Mouse (Mus musculus) CH12.LX (cell line): ENCODE data around the gene Clba1. TPM values are rescaled to one million over a fixed set of nuclear protein-coding genes. Genes with fewer than 3 reads are reported as not detected.
A peak's percentile ranks its signal among the peaks of the same experiment; 100 is the strongest.

ENCODE experiments used
- DNase-seq: peaks from one replicate; pipeline ENCODE4 v3.0.0-alpha.2; 2013; ENCODE audit errors: extremely low read depth
- H3K27ac ChIP-seq: 2 replicates; pipeline ENCODE4 v1.5.1; 2012; ENCODE audit warnings: low read depth, mild to moderate bottlenecking, control low read depth, moderate library complexity; ENCODE audit not compliant: insufficient read depth
- H3K27me3 ChIP-seq: replicated peaks from 2 replicates; pipeline ENCODE3; 2012; ENCODE audit warnings: inconsistent platforms
- H3K36me3 ChIP-seq, 2 experiments: replicated peaks in 1 of 2; 2 replicates each; pipeline versions ENCODE3 to v1.6.1; 2012; ENCODE audit warnings: inconsistent platforms in 1 of 2, low read length in 1 of 2, mild to moderate bottlenecking in 1 of 2, mixed read lengths in 1 of 2, moderate library complexity in 1 of 2; ENCODE audit not compliant: control insufficient read depth in 1 of 2, insufficient read depth in 1 of 2
- H3K4me1 ChIP-seq, 2 experiments: 2 replicates each; pipeline ENCODE4 v1.6.1; 2012; ENCODE audit warnings: inconsistent platforms in 1 of 2, moderate library complexity in 1 of 2; ENCODE audit not compliant: insufficient read depth in 2 of 2, control insufficient read depth in 1 of 2
- H3K4me2 ChIP-seq: 2 replicates; pipeline ENCODE4 v1.6.1; 2012; ENCODE audit warnings: low read depth, mild to moderate bottlenecking, control low read depth; ENCODE audit not compliant: poor library complexity, insufficient read depth, severe bottlenecking
- H3K4me3 ChIP-seq, 3 experiments: fragments of 150-350 bp in 1 of 3; sonication (generic) in 1 of 3; replicated peaks in 1 of 3; 2 replicates each; pipeline versions ENCODE3 to v1.5.1; 2011 to 2012; ENCODE audit warnings: low read depth in 2 of 3, low read length in 2 of 3, mild to moderate bottlenecking in 2 of 3, moderate library complexity in 2 of 3, control low read depth in 1 of 3, improper control_type of control experiment in 1 of 3, inconsistent platforms in 1 of 3, mixed read lengths in 1 of 3; ENCODE audit not compliant: poor library complexity in 1 of 3
- H3K79me2 ChIP-seq: replicated peaks from 2 replicates; pipeline ENCODE4 v1.6.1; 2012; ENCODE audit warnings: mild to moderate bottlenecking, moderate library complexity; ENCODE audit not compliant: control insufficient read depth, poor library complexity, insufficient read depth, severe bottlenecking; ENCODE audit errors: extremely low read depth
- H3K9ac ChIP-seq: 2 replicates; pipeline ENCODE4 v1.6.1; 2012; ENCODE audit warnings: low read depth, mild to moderate bottlenecking, control low read depth, moderate library complexity; ENCODE audit not compliant: insufficient read depth
- H3K9me3 ChIP-seq: replicated peaks from 2 replicates; pipeline ENCODE3; 2012; ENCODE audit warnings: low read length, inconsistent platforms, mixed read lengths
- BHLHE40 ChIP-seq: IDR thresholded peaks from 2 replicates; pipeline ENCODE4 v1.6.1; 2011; ENCODE audit warnings: mild to moderate bottlenecking, low read depth, low read length, improper control_type of control experiment
- CHD2 ChIP-seq: IDR thresholded peaks from 2 replicates; pipeline ENCODE4 v1.6.1; 2011; ENCODE audit warnings: low read length, improper control_type of control experiment
- CTCF ChIP-seq, 2 experiments: IDR thresholded peaks in 1 of 2; conservative IDR thresholded peaks in 1 of 2; 2 replicates each; pipeline ENCODE4 v1.5.1; 2011 to 2012; ENCODE audit warnings: low read depth in 2 of 2, low read length in 2 of 2, improper control_type of control experiment in 1 of 2, inconsistent platforms in 1 of 2, mild to moderate bottlenecking in 1 of 2, moderate library complexity in 1 of 2
- E2F4 ChIP-seq: IDR thresholded peaks from 2 replicates; pipeline ENCODE4 v1.6.1; 2011; ENCODE audit warnings: low read depth, low read length, improper control_type of control experiment; ENCODE audit not compliant: insufficient replicate concordance
- EP300 ChIP-seq: IDR thresholded peaks from 2 replicates; pipeline ENCODE4 v1.6.1; 2011; ENCODE audit warnings: low read length, improper control_type of control experiment
- ETS1 ChIP-seq: conservative IDR thresholded peaks from 2 replicates; pipeline ENCODE4 v1.6.1; 2012; ENCODE audit warnings: low read depth, mild to moderate bottlenecking, inconsistent platforms, low read length, improper control_type of control experiment, moderate library complexity
- GABPA ChIP-seq: IDR thresholded peaks from 2 replicates; pipeline ENCODE4 v1.6.1; 2012; ENCODE audit warnings: low read depth, low read length, improper control_type of control experiment, inconsistent platforms; ENCODE audit not compliant: insufficient replicate concordance
- HCFC1 ChIP-seq: IDR thresholded peaks from 2 replicates; pipeline ENCODE4 v1.6.1; 2012; ENCODE audit warnings: low read depth, mild to moderate bottlenecking, inconsistent platforms, low read length, improper control_type of control experiment
- IRF4 ChIP-seq: IDR thresholded peaks from 2 replicates; pipeline ENCODE4 v1.6.1; 2014; ENCODE audit warnings: low read depth, mild to moderate bottlenecking, inconsistent platforms, low read length, improper control_type of control experiment
- JUN ChIP-seq: IDR thresholded peaks from 2 replicates; pipeline ENCODE4 v1.6.1; 2011; ENCODE audit warnings: low read depth, mild to moderate bottlenecking, low read length, improper control_type of control experiment, moderate library complexity; ENCODE audit not compliant: insufficient read depth
- JUND ChIP-seq: conservative IDR thresholded peaks from 2 replicates; pipeline ENCODE4 v1.6.1; 2011; ENCODE audit warnings: low read depth, low read length, improper control_type of control experiment
- KAT2A ChIP-seq: IDR thresholded peaks from 2 replicates; pipeline ENCODE4 v1.6.1; 2012; ENCODE audit warnings: low read length, improper control_type of control experiment, inconsistent platforms; ENCODE audit not compliant: insufficient replicate concordance
- MAFK ChIP-seq: IDR thresholded peaks from 2 replicates; pipeline ENCODE4 v1.6.1; 2011; ENCODE audit warnings: low read length, improper control_type of control experiment; ENCODE audit not compliant: insufficient replicate concordance
- MAX ChIP-seq: IDR thresholded peaks from 2 replicates; pipeline ENCODE4 v1.6.1; 2011; ENCODE audit warnings: low read length, improper control_type of control experiment
- MAZ ChIP-seq: IDR thresholded peaks from 2 replicates; pipeline ENCODE4 v1.6.1; 2012; ENCODE audit warnings: low read depth, mild to moderate bottlenecking, inconsistent platforms, low read length, improper control_type of control experiment, moderate library complexity
- MXI1 ChIP-seq: IDR thresholded peaks from 2 replicates; pipeline ENCODE4 v1.6.1; 2011; ENCODE audit warnings: mild to moderate bottlenecking, low read depth, low read length, improper control_type of control experiment
- MYC ChIP-seq: IDR thresholded peaks from 2 replicates; pipeline ENCODE4 v1.6.1; 2011; ENCODE audit warnings: low read depth, mild to moderate bottlenecking, improper control_type of control experiment, low read length
- NELFE ChIP-seq: IDR thresholded peaks from 2 replicates; pipeline ENCODE4 v1.6.1; 2011; ENCODE audit warnings: low read depth, low read length, improper control_type of control experiment
- NRF1 ChIP-seq: IDR thresholded peaks from 2 replicates; pipeline ENCODE4 v1.6.1; 2014; ENCODE audit warnings: low read depth, mild to moderate bottlenecking, inconsistent platforms, low read length, improper control_type of control experiment, moderate library complexity
- PAX5 ChIP-seq: IDR thresholded peaks from 2 replicates; pipeline ENCODE4 v1.6.1; 2012; ENCODE audit warnings: low read length, inconsistent platforms, mixed read lengths
- POLR2A ChIP-seq: IDR thresholded peaks from 2 replicates; pipeline ENCODE4 v1.6.1; 2011; ENCODE audit warnings: low read depth, mild to moderate bottlenecking, improper control_type of control experiment, low read length
- POLR2AphosphoS2 ChIP-seq: IDR thresholded peaks from 2 replicates; pipeline ENCODE4 v1.6.1; 2011; ENCODE audit warnings: low read depth, low read length, improper control_type of control experiment
- RAD21 ChIP-seq: IDR thresholded peaks from 2 replicates; pipeline ENCODE4 v1.6.1; 2011; ENCODE audit warnings: low read depth, mild to moderate bottlenecking, low read length, improper control_type of control experiment, moderate library complexity
- RCOR1 ChIP-seq: conservative IDR thresholded peaks from 2 replicates; pipeline ENCODE4 v1.6.1; 2012; ENCODE audit warnings: low read depth, mild to moderate bottlenecking, inconsistent platforms, low read length, improper control_type of control experiment
- SIN3A ChIP-seq: IDR thresholded peaks from 2 replicates; pipeline ENCODE4 v1.6.1; 2012; ENCODE audit warnings: low read length, improper control_type of control experiment, inconsistent platforms
- SMC3 ChIP-seq: IDR thresholded peaks from 2 replicates; pipeline ENCODE4 v1.6.1; 2011; ENCODE audit warnings: low read depth, low read length, improper control_type of control experiment
- TBP ChIP-seq: conservative IDR thresholded peaks from 2 replicates; pipeline ENCODE4 v1.6.1; 2011; ENCODE audit warnings: low read depth, low read length, improper control_type of control experiment
- USF1 ChIP-seq: IDR thresholded peaks from 2 replicates; pipeline ENCODE4 v1.6.1; 2014; ENCODE audit warnings: low read depth, mild to moderate bottlenecking, inconsistent platforms, low read length, improper control_type of control experiment
- USF2 ChIP-seq: conservative IDR thresholded peaks from 2 replicates; pipeline ENCODE4 v1.6.1; 2011; ENCODE audit warnings: low read depth, low read length, improper control_type of control experiment
- ZKSCAN1 ChIP-seq: IDR thresholded peaks from 2 replicates; pipeline ENCODE4 v1.6.1; 2012; ENCODE audit warnings: low read depth, inconsistent platforms, low read length, improper control_type of control experiment, borderline replicate concordance
- ZMIZ1 ChIP-seq: IDR thresholded peaks from 2 replicates; pipeline ENCODE4 v1.6.1; 2012; ENCODE audit warnings: low read depth, mild to moderate bottlenecking, inconsistent platforms, low read length, improper control_type of control experiment
- dilution Hi-C: fragments of 300-500 bp; cut with MboI; formaldehyde crosslinking; loops from 2 replicates; pipeline ENCODE4 v1.14.3; 2020; ENCODE audit warnings: low sequenced_read_pairs; ENCODE audit not compliant: extremely low pct_unique_long_range_greater_than_20kb, extremely low pct_ligation_motif_present
- in situ Hi-C: fragments of 300-500 bp; cut with MboI; formaldehyde crosslinking; loops from 3 replicates; pipeline ENCODE4 v1.14.3; 2019; ENCODE audit warnings: low sequenced_read_pairs, low pct_ligation_motif_present, low pct_unique_long_range_greater_than_20kb, mixed read lengths
- polyA plus RNA-seq: library from polyadenylated mRNA; unstranded; fragments of >175 nt; gene quantifications from 2 replicates; pipeline ENCODE4 v1.2.1, GENCODE M21; 2012; ENCODE audit warnings: low read depth; ENCODE audit not compliant: insufficient read length
- total RNA-seq, 2 experiments: library from RNA; depleted of rRNA; stranded (reverse); fragments of 300-350 nt in 1 of 2; fragments of >200 nt in 1 of 2; gene quantifications; 2 replicates each; pipeline ENCODE4 v1.2.3; 2012 to 2014

The Clba1 gene
- total and polyA plus RNA-seq, 3 experiments: 2.5 to 3.5 (median 3.5) TPM

DNA sequence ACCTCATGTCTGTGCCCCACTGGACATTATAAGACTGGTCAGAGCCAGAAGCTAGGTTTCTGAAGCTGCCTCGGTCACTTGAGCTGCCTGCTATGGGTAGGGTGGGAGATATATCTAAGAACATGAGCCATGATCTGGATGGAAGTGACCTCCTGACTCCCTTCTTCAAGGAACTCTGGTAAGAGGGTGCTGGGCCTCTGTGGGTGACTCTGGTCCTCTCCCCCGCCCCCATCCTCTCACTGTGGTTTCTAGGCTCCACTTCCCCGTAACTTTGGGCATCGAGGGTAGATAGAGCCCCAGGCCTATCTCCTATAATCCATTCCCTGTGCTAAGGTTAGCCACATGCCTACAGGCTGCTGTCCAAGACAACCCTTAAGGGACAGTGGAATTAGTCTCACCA lies 47.3 kb upstream of the Clba1 start:
- DNase-seq: no peak
- Histone ChIP-seq H3K27ac (peak overlapping the region; percentile 92), H3K4me3 (peak overlapping the region; percentile 65 to 83 (median 66)), H3K9me3 (peaks cover 14% of the 10 kb centered on the region), H3K4me1 (peaks cover 12 to 30% of the 10 kb centered on the region in 2 experiments), H3K9ac (peak overlapping the region; percentile 75), H3K27me3 (no peaks in the 10 kb centered on the region), H3K79me2 (no peaks in the 10 kb centered on the region), H3K4me2 (peak overlapping the region; percentile 23), H3K36me3 (peaks cover 25 to 34% of the 10 kb centered on the region in 2 experiments)
- dilution Hi-C loops: no loop called here
- in situ Hi-C loops: no loop called here
- TF ChIP-seq USF2 (no peak), HCFC1 (no peak), CTCF (conservative IDR thresholded peaks at IDR 0.05 in 1 of 2, IDR thresholded peaks at IDR 0.05 in 1 of 2; ENCODE audit: low read depth in 2 of 2, low read length in 2 of 2) (no peak), JUND (no peak), NRF1 (no peak), GABPA (no peak), USF1 (no peak), PAX5 (no peak), E2F4 (no peak), ZKSCAN1 (no peak), NELFE (no peak), SMC3 (no peak), RCOR1 (no peak), POLR2AphosphoS2 (no peak), MAFK (no peak), IRF4 (no peak)

GRCm38 (mm10) chr12:112762018-112762417 lies 46.7 kb upstream of the Clba1 start:
- peak overlapping the region; percentile 65 to 83 (median 66) for H3K4me3 ChIP-seq
- H3K9ac ChIP-seq: peak overlapping the region; percentile 75
- dilution Hi-C loops (no loop called here), in situ Hi-C loops (no loop called here)
- H3K79me2 ChIP-seq: no peaks in the 10 kb centered on the region
- no peaks in the 10 kb centered on the region for H3K27me3 ChIP-seq
- H3K9me3 ChIP-seq: peaks cover 10% of the 10 kb centered on the region
- DNase-seq: peak; percentile 93
- H3K36me3 ChIP-seq: peaks cover 31 to 40% of the 10 kb centered on the region in 2 experiments
- H3K27ac ChIP-seq: peak overlapping the region; percentile 92
- peak overlapping the region; percentile 23 for H3K4me2 ChIP-seq
- peaks cover 12 to 30% of the 10 kb centered on the region in 2 experiments for H3K4me1 ChIP-seq
- TF ChIP-seq E2F4 (no peak), TBP (0 out of 2 replicates have a peak, but pooled peaks have one; percentile 33), POLR2AphosphoS2 (no peak), JUN (no peak), NELFE (peak; percentile 37), MAX (peak; percentile 77), USF2 (no peak), KAT2A (no peak), ETS1 (peak; percentile 97), ZMIZ1 (peak; percentile 83), RAD21 (no peak; the same call in 1 of the 2 replicates), HCFC1 (no peak; the same call in 1 of the 2 replicates), PAX5 (no peak), CTCF (conservative IDR thresholded peaks at IDR 0.05 in 1 of 2, IDR thresholded peaks at IDR 0.05 in 1 of 2; ENCODE audit: low read depth in 2 of 2, low read length in 2 of 2) (no peak), USF1 (no peak), RCOR1 (peak; percentile 89; the same call in 1 of the 2 replicates), SMC3 (peak; percentile 29; the same call in 1 of the 2 replicates), JUND (0 out of 2 replicates have a peak, but pooled peaks have one; percentile 3), BHLHE40 (peak; percentile 83), CHD2 (peak; percentile 84), EP300 (peak; percentile 99), MXI1 (no peak), SIN3A (peak; percentile 98), MAZ (peak; percentile 85), POLR2A (peak; percentile 43; the same call in 1 of the 2 replicates), MYC (peak; percentile 87), ZKSCAN1 (no peak)
